In the genomic region with DNA sequence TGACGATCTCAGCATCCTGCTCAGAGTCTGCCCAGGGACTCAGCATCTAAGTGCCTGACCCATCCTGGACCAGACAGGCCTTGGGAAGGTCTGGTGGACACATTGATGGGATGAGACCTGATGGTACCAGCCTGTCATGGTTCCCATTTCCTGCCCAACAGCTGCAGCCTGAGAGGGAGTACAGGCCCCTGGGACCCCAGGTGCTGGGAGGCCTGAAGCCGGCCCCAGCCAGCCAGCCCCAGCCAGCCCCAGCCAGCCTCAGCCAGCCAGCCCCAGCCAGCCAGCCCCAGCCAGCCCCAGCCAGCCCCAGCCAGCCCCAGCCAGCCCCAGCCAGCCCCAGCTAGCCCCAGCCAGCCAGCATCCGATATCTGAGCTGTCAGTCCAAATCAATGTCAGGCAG, we compare ENCODE assay signal across 22 mouse cellular contexts. TPM values are rescaled to one million over a fixed set of nuclear protein-coding genes. Genes with fewer than 3 reads are reported as not detected.
A peak's percentile ranks its signal among the peaks of the same experiment; 100 is the strongest.
DNase-seq lines count a peak whose midpoint lies in the region; ATAC-seq and TF ChIP-seq lines count a peak whose summit lies in the region.
"Had no signal": no experiment of that assay in that cellular context is flagged by ENCODE, and none has a peak within 500 bp of the region (broad histone marks: within the 10 kb centered on the region; RNA-seq: fewer than 3 reads in every experiment).

No protein-coding gene starts in this region.

- no peaks in the 10 kb centered on the region for H3K27me3 ChIP-seq in hindbrain, embryonic 16.5 days (replicated peaks; ENCODE audit: control insufficient read depth, insufficient read depth, low read length)
- no peaks in the 10 kb centered on the region for H3K27me3 ChIP-seq in hindbrain, embryonic 14.5 days (ENCODE audit: control insufficient read depth, insufficient read depth, low read length)
- no peaks in the 10 kb centered on the region for H3K27me3 ChIP-seq in midbrain, postnatal 0 days (ENCODE audit: insufficient read depth, low read length)
- no peaks in the 10 kb centered on the region for H3K27me3 ChIP-seq in midbrain, embryonic 15.5 days (replicated peaks)
- peaks cover 24% of the 10 kb centered on the region for H3K27me3 ChIP-seq in limb, embryonic 10.5 days (ENCODE audit: low read depth, poor library complexity, severe bottlenecking)
- H3K27me3 ChIP-seq: forebrain, embryonic 13.5 days had no signal

- TF ChIP-seq CTCF in midbrain, postnatal 0 days (IDR thresholded peaks at IDR 0.05) = no peak

- no peak overlapping the region for H3K9ac ChIP-seq in hindbrain, embryonic 16.5 days (ENCODE audit: low read depth, low read length)
- H3K9ac ChIP-seq in hindbrain, embryonic 14.5 days = no peak overlapping the region
- no peak overlapping the region for H3K9ac ChIP-seq in midbrain, postnatal 0 days (replicated peaks; ENCODE audit: low read length, poor library complexity, severe bottlenecking)
- no peak overlapping the region for H3K9ac ChIP-seq in midbrain, embryonic 15.5 days
- H3K9ac ChIP-seq: embryonic facial prominence, embryonic 13.5 days; forebrain, embryonic 13.5 days; heart, embryonic 13.5 days had no signal

- no peak overlapping the region for H3K4me2 ChIP-seq in hindbrain, embryonic 16.5 days (ENCODE audit: low read length)
- no peak overlapping the region for H3K4me2 ChIP-seq in hindbrain, embryonic 14.5 days (replicated peaks)
- H3K4me2 ChIP-seq in midbrain, postnatal 0 days (ENCODE audit: low read depth, low read length, poor library complexity, severe bottlenecking) = no peak overlapping the region
- no peak overlapping the region for H3K4me2 ChIP-seq in midbrain, embryonic 15.5 days
- H3K4me2 ChIP-seq: embryonic facial prominence, embryonic 13.5 days; forebrain, embryonic 13.5 days; heart, embryonic 13.5 days had no signal

- ATAC-seq in hindbrain, embryonic 16.5 days = 0 out of 2 replicates have a peak, but pooled peaks have one; percentile 17
- ATAC-seq in hindbrain, embryonic 14.5 days (ENCODE audit: low FRiP score) = no peak
- peak; percentile 41; the same call in 1 of the 2 replicates for ATAC-seq in midbrain, postnatal 0 days (ENCODE audit: low FRiP score)
- no peak for ATAC-seq in midbrain, embryonic 15.5 days (replicated peaks)
- ATAC-seq: activated CD4-positive, CD25-positive, alpha-beta regulatory T cell, adult 4 months; forebrain, embryonic 13.5 days; inflammation-experienced regulatory T-cells, adult 6 months; intestine, postnatal 0 days had no signal

- peaks cover 9% of the 10 kb centered on the region; the same call in 1 of the 2 replicates for H3K4me1 ChIP-seq in hindbrain, embryonic 16.5 days (ENCODE audit: control insufficient read depth, insufficient read depth, low read depth, low read length)
- peaks cover 32% of the 10 kb centered on the region for H3K4me1 ChIP-seq in hindbrain, embryonic 14.5 days (replicated peaks; ENCODE audit: control insufficient read depth, insufficient read depth, low read length)
- peaks cover 7% of the 10 kb centered on the region for H3K4me1 ChIP-seq in midbrain, postnatal 0 days (ENCODE audit: insufficient read depth, low read length)
- H3K4me1 ChIP-seq in midbrain, embryonic 15.5 days = peaks cover 13% of the 10 kb centered on the region; the same call in 1 of the 2 replicates
- H3K4me1 ChIP-seq in limb, embryonic 10.5 days = peaks cover 12% of the 10 kb centered on the region
- H3K4me1 ChIP-seq: heart, embryonic 13.5 days had no signal

- H3K27ac ChIP-seq in hindbrain, embryonic 16.5 days (ENCODE audit: low read depth, low read length) = no peak overlapping the region
- H3K27ac ChIP-seq in hindbrain, embryonic 14.5 days = no peak overlapping the region
- no peak overlapping the region for H3K27ac ChIP-seq in midbrain, postnatal 0 days (ENCODE audit: low read depth, low read length)
- H3K27ac ChIP-seq in midbrain, embryonic 15.5 days = no peak overlapping the region
- H3K27ac ChIP-seq in limb, embryonic 10.5 days = no peak overlapping the region
- H3K27ac ChIP-seq: embryonic facial prominence, embryonic 13.5 days; forebrain, embryonic 13.5 days; gastrocnemius, adult 2 months; heart, embryonic 13.5 days had no signal

- 72% methylated on average over 3 of the region's 3 CpGs for WGBS in hindbrain, embryonic 16.5 days
- 54% methylated on average over 3 of the region's 3 CpGs for WGBS in hindbrain, embryonic 14.5 days
- WGBS in midbrain, postnatal 0 days = 64% methylated on average over 3 of the region's 3 CpGs
- WGBS in midbrain, embryonic 15.5 days = 56% methylated on average over 3 of the region's 3 CpGs
- 77% methylated on average over 2 of the region's 3 CpGs for WGBS in limb, embryonic 10.5 days

- peak; percentile 66 to 76 for DNase-seq in cerebellum, postnatal 14 days
- DNase-seq in cerebellum, adult 11 months = no peak
- DNase-seq in hindbrain, embryonic 14.5 days (ENCODE audit: low spot score) = no peak
- peak; percentile 75 for DNase-seq in midbrain, postnatal 0 days (ENCODE audit: low spot score)
- DNase-seq in limb, embryonic 10.5 days (ENCODE audit: low spot score) = no peak
- DNase-seq: adrenal gland, postnatal 14 days; cerebellum, adult 18-20 months; gastrocnemius, adult 2 months; gastrocnemius, postnatal 25 days; heart, postnatal 36 days had no signal

- no peak overlapping the region for H3K4me3 ChIP-seq in hindbrain, embryonic 16.5 days (ENCODE audit: low read length)
- H3K4me3 ChIP-seq in hindbrain, embryonic 14.5 days (replicated peaks; ENCODE audit: low read length) = no peak overlapping the region
- H3K4me3 ChIP-seq in midbrain, postnatal 0 days (ENCODE audit: low read depth, low read length) = no peak overlapping the region
- H3K4me3 ChIP-seq in midbrain, embryonic 15.5 days = no peak overlapping the region
- no peak overlapping the region for H3K4me3 ChIP-seq in limb, embryonic 10.5 days
- H3K4me3 ChIP-seq: embryonic facial prominence, embryonic 13.5 days; forebrain, embryonic 13.5 days; gastrocnemius, adult 2 months; heart, embryonic 13.5 days had no signal

- no peaks in the 10 kb centered on the region for H3K36me3 ChIP-seq in hindbrain, embryonic 16.5 days (ENCODE audit: control insufficient read depth, insufficient read depth, low read length)
- no peaks in the 10 kb centered on the region for H3K36me3 ChIP-seq in hindbrain, embryonic 14.5 days (replicated peaks; ENCODE audit: control insufficient read depth, insufficient read depth)
- no peaks in the 10 kb centered on the region for H3K36me3 ChIP-seq in midbrain, postnatal 0 days (ENCODE audit: insufficient read depth, low read length)
- no peaks in the 10 kb centered on the region for H3K36me3 ChIP-seq in midbrain, embryonic 15.5 days (replicated peaks)
- no peaks in the 10 kb centered on the region for H3K36me3 ChIP-seq in limb, embryonic 10.5 days
- H3K36me3 ChIP-seq: embryonic facial prominence, embryonic 13.5 days; heart, embryonic 13.5 days had no signal

- H3K9me3 ChIP-seq in hindbrain, embryonic 16.5 days (ENCODE audit: control insufficient read depth, low read length) = no peaks in the 10 kb centered on the region
- no peaks in the 10 kb centered on the region for H3K9me3 ChIP-seq in hindbrain, embryonic 14.5 days (ENCODE audit: control insufficient read depth, low read length)
- no peaks in the 10 kb centered on the region for H3K9me3 ChIP-seq in midbrain, postnatal 0 days (ENCODE audit: low read length)
- H3K9me3 ChIP-seq in midbrain, embryonic 15.5 days = no peaks in the 10 kb centered on the region
- H3K9me3 ChIP-seq in limb, embryonic 10.5 days (replicated peaks) = no peaks in the 10 kb centered on the region
- H3K9me3 ChIP-seq: embryonic facial prominence, embryonic 13.5 days; forebrain, embryonic 13.5 days; heart, embryonic 13.5 days had no signal

RNA-seq across cellular contexts. Expression of gene Ppp2r2c, which starts 46.9 kb away (rescaled TPM):
- 52.4 and 58.2 TPM in 2 replicates for polyA plus RNA-seq in hindbrain, embryonic 16.5 days (2015; fragmentation: Nextera tagmentation; extraction: Ambion mirVana)
- polyA plus RNA-seq in hindbrain, embryonic 14.5 days (2014; fragmentation: Nextera tagmentation; extraction: Ambion mirVana) = 63.6 and 78.4 TPM in 2 replicates
- total RNA-seq in midbrain, postnatal 0 days (2014; rRNA removed) = 205 and 231 TPM in 2 replicates
- polyA plus RNA-seq in midbrain, postnatal 0 days (2015; fragmentation: Nextera tagmentation; extraction: Ambion mirVana) = 89.0 and 91.8 TPM in 2 replicates
- polyA plus RNA-seq in midbrain, embryonic 15.5 days (2015; fragmentation: Nextera tagmentation; extraction: Ambion mirVana) = 54.7 and 55.3 TPM in 2 replicates
- 0.23 and 1.0 TPM in 2 replicates for polyA plus RNA-seq in limb, embryonic 10.5 days (2016; fragmentation: Nextera tagmentation; extraction: Ambion mirVana)
- total RNA-seq: granulocyte monocyte progenitor cell, adult 5-6 weeks; MEL had no signal
- polyA plus RNA-seq: activated CD4-positive, CD25-positive, alpha-beta regulatory T cell, adult 4 months; C2C12; heart, postnatal 0 days had no signal

Comparison
In these comparisons a context has a peak if more than half of its experiments do, and no peak if none do; other contexts are left out.
1. DNase-seq: peak in cerebellum, postnatal 14 days (2 of 2) and midbrain, postnatal 0 days (single experiment); none in cerebellum, adult 11 months (single experiment), hindbrain, embryonic 14.5 days (single experiment) and limb, embryonic 10.5 days (single experiment).
2. ATAC-seq: peak in hindbrain, embryonic 16.5 days (single experiment) and midbrain, postnatal 0 days (single experiment); none in hindbrain, embryonic 14.5 days (single experiment) and midbrain, embryonic 15.5 days (single experiment).
3. RNA of gene Ppp2r2c, which starts 46.9 kb away (polyA plus RNA-seq): 89.0 to 91.8 TPM in midbrain, postnatal 0 days, 63.6 to 78.4 TPM in hindbrain, embryonic 14.5 days, 54.7 to 55.3 TPM in midbrain, embryonic 15.5 days and 52.4 to 58.2 TPM in hindbrain, embryonic 16.5 days; 0.23 to 1.0 TPM in limb, embryonic 10.5 days; every median in the first group is over 10 times any median in the second.